ENCODE assay signal across 9 mouse cellular contexts in the genomic region with DNA sequence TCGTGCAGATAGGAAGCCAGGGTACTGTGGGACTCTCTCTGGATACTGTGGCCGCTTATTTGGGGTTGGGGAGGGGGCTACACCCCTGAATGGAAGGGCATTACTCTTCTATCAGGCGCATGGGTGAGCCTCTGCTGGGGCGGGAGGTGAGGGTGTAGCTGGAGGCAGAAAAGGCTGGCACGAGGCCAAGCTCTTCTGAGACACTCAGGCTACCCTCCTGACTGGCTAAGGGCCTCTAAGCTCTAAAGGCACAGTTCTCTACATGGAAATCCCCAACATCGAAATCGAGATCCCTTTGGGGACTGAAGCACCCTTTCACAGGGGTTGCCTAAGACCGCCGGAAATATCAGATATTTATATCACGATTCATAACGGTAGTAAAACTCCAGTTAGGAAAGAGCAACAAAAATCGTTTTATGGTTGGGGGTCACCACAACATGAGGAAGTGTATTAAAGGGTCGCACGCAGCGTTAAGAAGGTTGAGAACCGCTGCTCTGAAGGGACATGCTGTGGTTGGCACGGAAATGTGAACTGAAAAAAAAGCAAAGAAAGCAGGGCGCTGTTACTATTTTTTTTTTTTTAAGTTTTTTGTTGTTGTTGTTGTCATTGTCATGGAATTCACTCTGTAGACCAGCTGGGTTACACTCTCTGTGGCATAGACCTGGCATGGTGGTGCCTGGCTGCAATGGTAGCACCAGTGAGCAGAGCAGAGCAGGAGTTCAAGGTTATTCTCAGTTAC. TPM values are rescaled to one million over a fixed set of nuclear protein-coding genes. Genes with fewer than 3 reads are reported as not detected.
A peak's percentile ranks its signal among the peaks of the same experiment; 100 is the strongest.
DNase-seq lines count a peak whose midpoint lies in the region; ATAC-seq and TF ChIP-seq lines count a peak whose summit lies in the region.
"Had no signal": no experiment of that assay in that cellular context is flagged by ENCODE, and none has a peak within 500 bp of the region (broad histone marks: within the 10 kb centered on the region; RNA-seq: fewer than 3 reads in every experiment).

No protein-coding gene starts in this region.

- H3K36me3 ChIP-seq in G1E (replicated peaks), result peaks cover 21% of the 10 kb centered on the region
- peaks cover 8% of the 10 kb centered on the region for H3K36me3 ChIP-seq in heart, embryonic 13.5 days
- peaks cover 3% of the 10 kb centered on the region; the same call in 1 of the 2 replicates for H3K36me3 ChIP-seq in limb, embryonic 13.5 days
- no peaks in the 10 kb centered on the region for H3K36me3 ChIP-seq in spleen, adult 2 months (ENCODE audit: control insufficient read depth, insufficient read depth, low read length)
- H3K36me3 ChIP-seq: neural tube, embryonic 12.5 days had no signal

- peak overlapping the region; percentile 81 for H3K4me2 ChIP-seq in heart, embryonic 13.5 days
- H3K4me2 ChIP-seq in limb, embryonic 13.5 days (replicated peaks), result no peak overlapping the region
- H3K4me2 ChIP-seq: neural tube, embryonic 12.5 days had no signal

- H3K4me1 ChIP-seq in G1E (ENCODE audit: insufficient read depth, low read depth, low read length), result peaks cover 81% of the 10 kb centered on the region
- peaks cover 82% of the 10 kb centered on the region for H3K4me1 ChIP-seq in heart, embryonic 13.5 days
- H3K4me1 ChIP-seq in limb, embryonic 13.5 days, result peaks cover 74% of the 10 kb centered on the region
- peaks cover 27% of the 10 kb centered on the region; the same call in 1 of the 2 replicates for H3K4me1 ChIP-seq in spleen, adult 2 months (ENCODE audit: control insufficient read depth, insufficient read depth, insufficient read length)

- peak; percentile 96 for DNase-seq in heart, adult 11 months
- DNase-seq in heart, postnatal 25 days (ENCODE audit: low spot score), result no peak
- peak; percentile 33 for DNase-seq in G1E (ENCODE audit: low spot score)
- peak; percentile 72 to 74 for DNase-seq in spleen, adult 2 months (ENCODE audit: low read depth in 1 of 2, low spot score in 2 of 2)
- no peak for DNase-seq in layer of hippocampus, postnatal 14 days (ENCODE audit: low spot score in 2 of 2)
- no peak for DNase-seq in left cerebral cortex, postnatal 25 days (ENCODE audit: low spot score in 2 of 2)

- no peak overlapping the region for H3K4me3 ChIP-seq in G1E (ENCODE audit: low read depth, low read length)
- peak overlapping the region; percentile 29 for H3K4me3 ChIP-seq in heart, embryonic 13.5 days
- H3K4me3 ChIP-seq in limb, embryonic 13.5 days, result no peak overlapping the region
- peak overlapping the region; percentile 28; the same call in 1 of the 2 replicates for H3K4me3 ChIP-seq in spleen, adult 2 months (ENCODE audit: extremely low read depth, insufficient read depth, insufficient read length)
- H3K4me3 ChIP-seq: neural tube, embryonic 12.5 days had no signal

- H3K9me3 ChIP-seq in G1E (replicated peaks), result no peaks in the 10 kb centered on the region
- no peaks in the 10 kb centered on the region for H3K9me3 ChIP-seq in heart, embryonic 13.5 days
- no peaks in the 10 kb centered on the region for H3K9me3 ChIP-seq in limb, embryonic 13.5 days
- H3K9me3 ChIP-seq: neural tube, embryonic 12.5 days had no signal

- H3K27ac ChIP-seq in heart, embryonic 13.5 days (replicated peaks), result peak overlapping the region; percentile 98
- H3K27ac ChIP-seq in limb, embryonic 13.5 days, result peak overlapping the region; percentile 44; the same call in 1 of the 2 replicates
- H3K27ac ChIP-seq in spleen, adult 2 months (ENCODE audit: insufficient read depth, low read length), result peak overlapping the region; percentile 94
- H3K27ac ChIP-seq: neural tube, embryonic 12.5 days had no signal

- no peak for TF ChIP-seq POLR2A in spleen, adult 2 months (IDR thresholded peaks at IDR 0.05; ENCODE audit: low read depth, low read length)

- no peak for TF ChIP-seq CTCF in G1E (IDR thresholded peaks at IDR 0.05; ENCODE audit: low read depth, low read length)
- no peak for TF ChIP-seq CTCF in spleen, adult 2 months (IDR thresholded peaks at IDR 0.05; ENCODE audit: extremely low read depth, insufficient read depth, insufficient read length, insufficient replicate concordance)

- ATAC-seq in G1E (ENCODE audit: extremely low read depth, insufficient number of reproducible peaks, low FRiP score, poor library complexity, severe bottlenecking), result no peak
- no peak for ATAC-seq in heart, embryonic 13.5 days (ENCODE audit: extremely low read depth, insufficient number of reproducible peaks, low FRiP score, low TSS enrichment)
- ATAC-seq in limb, embryonic 13.5 days (ENCODE audit: low FRiP score, low read depth), result no peak

- no peaks in the 10 kb centered on the region for H3K27me3 ChIP-seq in G1E (ENCODE audit: insufficient read depth, low read length)
- no peaks in the 10 kb centered on the region for H3K27me3 ChIP-seq in heart, embryonic 13.5 days (replicated peaks)
- no peaks in the 10 kb centered on the region for H3K27me3 ChIP-seq in limb, embryonic 13.5 days
- no peaks in the 10 kb centered on the region for H3K27me3 ChIP-seq in spleen, adult 2 months (ENCODE audit: control insufficient read depth, insufficient read depth, low read length)
- H3K27me3 ChIP-seq: neural tube, embryonic 12.5 days had no signal

- H3K9ac ChIP-seq in heart, embryonic 13.5 days, result peak overlapping the region; percentile 74
- H3K9ac ChIP-seq in limb, embryonic 13.5 days, result no peak overlapping the region
- H3K9ac ChIP-seq: neural tube, embryonic 12.5 days had no signal

- 39% methylated on average over 18 of the region's 18 CpGs for WGBS in heart, embryonic 13.5 days
- WGBS in limb, embryonic 13.5 days, result 68% methylated on average over 18 of the region's 18 CpGs
- 15% methylated on average over 18 of the region's 18 CpGs for WGBS in spleen, adult 2 months

- intact Hi-C loops in heart, postnatal 25 days (cut with DNase I), result no loop called here
- intact Hi-C loops in left cerebral cortex, postnatal 25 days (cut with DNase I), result loop anchor here (10.0 kb wide), 1 partner anchor 584 kb away; no protein-coding TSS in a partner anchor

RNA-seq across cellular contexts. Expression of a gene that starts 2.4 kb away (rescaled TPM):
- 1 to 10 TPM; 2.3 to 3.2 TPM for total RNA-seq in heart, postnatal 25 days (2021)
- total RNA-seq in G1E (2014; fragmentation: Nextera tagmentation) (63.5 and 75.8 TPM in 2 replicates), G1E (2017) (73.2 and 85.0 TPM in 2 replicates)
- 51.3 and 77.0 TPM in 2 replicates for polyA plus RNA-seq in G1E (2012)
- polyA plus RNA-seq in heart, embryonic 13.5 days (2015; fragmentation: Nextera tagmentation; extraction: Ambion mirVana), result 97.6 and 109 TPM in 2 replicates
- 133 and 137 TPM in 2 replicates for polyA plus RNA-seq in limb, embryonic 13.5 days (2015; fragmentation: Nextera tagmentation; extraction: Ambion mirVana)
- polyA plus RNA-seq in spleen, adult 2 months (2012; rRNA removed), result 61.6 and 68.4 TPM in 2 replicates
- total RNA-seq in layer of hippocampus, postnatal 14 days (2021), result 1 to 10 TPM; 1.6 to 3.3 TPM
- total RNA-seq in left cerebral cortex, postnatal 25 days (2021), result under 1 TPM; 0.60 to 0.94 TPM

RNA-seq across cellular contexts. Expression of a gene that starts 2.6 kb away (rescaled TPM):
- 1 to 10 TPM; 4.3 to 5.6 TPM for total RNA-seq in heart, postnatal 25 days (2021)
- total RNA-seq in G1E (2014; fragmentation: Nextera tagmentation), result 8.1 and 23.0 TPM in 2 replicates
- 6.4 and 6.9 TPM in 2 replicates for total RNA-seq in G1E (2017)
- polyA plus RNA-seq in G1E (2012), result 3.5 and 3.7 TPM in 2 replicates
- polyA plus RNA-seq in heart, embryonic 13.5 days (2015; fragmentation: Nextera tagmentation; extraction: Ambion mirVana), result 12.6 and 12.7 TPM in 2 replicates
- polyA plus RNA-seq in limb, embryonic 13.5 days (2015; fragmentation: Nextera tagmentation; extraction: Ambion mirVana), result 5.6 and 6.2 TPM in 2 replicates
- 18.5 and 19.2 TPM in 2 replicates for polyA plus RNA-seq in spleen, adult 2 months (2012; rRNA removed)
- 1 to 10 TPM; 4.2 to 4.5 TPM for total RNA-seq in layer of hippocampus, postnatal 14 days (2021)
- total RNA-seq in left cerebral cortex, postnatal 25 days (2021), result 1 to 10 TPM; 4.6 to 6.7 TPM

RNA-seq across cellular contexts. Expression of a gene that starts 18.9 kb away (rescaled TPM):
- 1 to 10 TPM in 1 of 2 experiments, under 1 TPM in 1; 0.36 to 1.2 TPM for total RNA-seq in heart, postnatal 25 days (2021)
- total RNA-seq in G1E (2014; fragmentation: Nextera tagmentation) (8.7 TPM in 2 replicates), G1E (2017) (0.29 TPM in 1 of 2 replicates, not detected in the other)
- 0.07 and 0.09 TPM in 2 replicates for polyA plus RNA-seq in G1E (2012)
- 0.78 and 1.3 TPM in 2 replicates for polyA plus RNA-seq in heart, embryonic 13.5 days (2015; fragmentation: Nextera tagmentation; extraction: Ambion mirVana)
- 0.60 and 0.72 TPM in 2 replicates for polyA plus RNA-seq in limb, embryonic 13.5 days (2015; fragmentation: Nextera tagmentation; extraction: Ambion mirVana)
- polyA plus RNA-seq in spleen, adult 2 months (2012; rRNA removed), result 0.25 TPM in 1 of 2 replicates, not detected in the other
- 1 to 10 TPM; 2.8 to 3.2 TPM for total RNA-seq in layer of hippocampus, postnatal 14 days (2021)
- 1 to 10 TPM; 1.7 to 2.4 TPM for total RNA-seq in left cerebral cortex, postnatal 25 days (2021)
- polyA plus RNA-seq: neural tube, embryonic 12.5 days had no signal

RNA-seq across cellular contexts. Expression of a gene that starts 18.9 kb away (rescaled TPM):
- total RNA-seq in heart, postnatal 25 days (2021), result 100 to 1,000 TPM; 109 to 113 TPM
- total RNA-seq in G1E (2014; fragmentation: Nextera tagmentation) (221 and 236 TPM in 2 replicates), G1E (2017) (95.8 and 105 TPM in 2 replicates)
- 189 and 211 TPM in 2 replicates for polyA plus RNA-seq in G1E (2012)
- 74.8 and 75.6 TPM in 2 replicates for polyA plus RNA-seq in heart, embryonic 13.5 days (2015; fragmentation: Nextera tagmentation; extraction: Ambion mirVana)
- 38.4 and 39.5 TPM in 2 replicates for polyA plus RNA-seq in limb, embryonic 13.5 days (2015; fragmentation: Nextera tagmentation; extraction: Ambion mirVana)
- 188 and 245 TPM in 2 replicates for polyA plus RNA-seq in spleen, adult 2 months (2012; rRNA removed)
- 10 to 100 TPM; 15.2 to 15.4 TPM for total RNA-seq in layer of hippocampus, postnatal 14 days (2021)
- 10 to 100 TPM; 11.6 to 14.0 TPM for total RNA-seq in left cerebral cortex, postnatal 25 days (2021)

RNA-seq across cellular contexts. Expression of a gene that starts 20.7 kb away (rescaled TPM):
- 1 to 10 TPM in 1 of 2 experiments, under 1 TPM in 1; 0.73 to 1.3 TPM for total RNA-seq in heart, postnatal 25 days (2021)
- total RNA-seq in G1E (2014; fragmentation: Nextera tagmentation) (82.6 and 131 TPM in 2 replicates), G1E (2017) (228 and 241 TPM in 2 replicates)
- polyA plus RNA-seq in G1E (2012), result 149 and 184 TPM in 2 replicates
- 228 and 260 TPM in 2 replicates for polyA plus RNA-seq in heart, embryonic 13.5 days (2015; fragmentation: Nextera tagmentation; extraction: Ambion mirVana)
- 307 and 322 TPM in 2 replicates for polyA plus RNA-seq in limb, embryonic 13.5 days (2015; fragmentation: Nextera tagmentation; extraction: Ambion mirVana)
- 11.6 and 14.1 TPM in 2 replicates for polyA plus RNA-seq in spleen, adult 2 months (2012; rRNA removed)
- total RNA-seq in layer of hippocampus, postnatal 14 days (2021), result 1 to 10 TPM; 2.1 to 3.4 TPM
- total RNA-seq in left cerebral cortex, postnatal 25 days (2021), result 1 to 10 TPM in 1 of 2 experiments, under 1 TPM in 1; 0.62 to 1.2 TPM

Comparison
In these comparisons a context has a peak if more than half of its experiments do, and no peak if none do; other contexts are left out.
1. DNase-seq: peak in heart, adult 11 months (single experiment), G1E (single experiment) and spleen, adult 2 months (2 of 2); none in heart, postnatal 25 days (single experiment), layer of hippocampus, postnatal 14 days (0 of 2) and left cerebral cortex, postnatal 25 days (0 of 2).
2. H3K4me3 ChIP-seq: peak in heart, embryonic 13.5 days (single experiment) and spleen, adult 2 months (single experiment); none in G1E (single experiment) and limb, embryonic 13.5 days (single experiment).
3. H3K27ac ChIP-seq: peak in every context shown above with its lines; median percentile 98 in heart, embryonic 13.5 days; 94 in spleen, adult 2 months; 44 in limb, embryonic 13.5 days.
4. RNA of a gene that starts 2.4 kb away (total RNA-seq): 63.5 to 85.0 TPM in G1E; 1.6 to 3.3 TPM in layer of hippocampus, postnatal 14 days, 2.3 to 3.2 TPM in heart, postnatal 25 days and 0.60 to 0.94 TPM in left cerebral cortex, postnatal 25 days; every median in the first group is over 10 times any median in the second.